Mouse (Mus musculus): ENCODE measurements around the gene Lrrc4c.

- no peak for TF ChIP-seq CTCF (IDR thresholded peaks at IDR 0.05; ENCODE audit: low read depth)
- no peak for TF ChIP-seq EP300 (IDR thresholded peaks at IDR 0.05; ENCODE audit: low read depth)
These were observed 437.1 kb downstream of the Lrrc4c start for GRCm38 (mm10) chr2:96755066-96755465.
